Mouse (Mus musculus) heart, postnatal 10 days (tissue): ENCODE results near the gene Ccnd1. TPM values are rescaled to one million over a fixed set of nuclear protein-coding genes. Genes with fewer than 3 reads are reported as not detected.

Experiments
- total RNA-seq, 2 experiments: library from RNA; stranded (reverse); gene quantifications; 2 replicates each; pipeline ENCODE4 v1.2.3; 2021

Ccnd1 gene
- total RNA-seq, 2 experiments from 2014 or later, result 89.8 to 102 TPM

Other genes with a start within 250 kb of the Ccnd1 start
- 10 to 100 TPM; 18.9 to 24.6 TPM for gene Ano1, start 188.0 kb downstream of the Ccnd1 start, total RNA-seq
- not detected for gene Fgf3, start 101.8 kb downstream of the Ccnd1 start, total RNA-seq
- gene Fgf4, start 92.6 kb downstream of the Ccnd1 start, total RNA-seq, result not detected
- gene Fgf15, start 43.4 kb downstream of the Ccnd1 start, total RNA-seq, result not detected
- gene LTO1, start 24.8 kb downstream of the Ccnd1 start, total RNA-seq, result 10 to 100 TPM; 13.6 to 16.2 TPM